In the genomic region with DNA sequence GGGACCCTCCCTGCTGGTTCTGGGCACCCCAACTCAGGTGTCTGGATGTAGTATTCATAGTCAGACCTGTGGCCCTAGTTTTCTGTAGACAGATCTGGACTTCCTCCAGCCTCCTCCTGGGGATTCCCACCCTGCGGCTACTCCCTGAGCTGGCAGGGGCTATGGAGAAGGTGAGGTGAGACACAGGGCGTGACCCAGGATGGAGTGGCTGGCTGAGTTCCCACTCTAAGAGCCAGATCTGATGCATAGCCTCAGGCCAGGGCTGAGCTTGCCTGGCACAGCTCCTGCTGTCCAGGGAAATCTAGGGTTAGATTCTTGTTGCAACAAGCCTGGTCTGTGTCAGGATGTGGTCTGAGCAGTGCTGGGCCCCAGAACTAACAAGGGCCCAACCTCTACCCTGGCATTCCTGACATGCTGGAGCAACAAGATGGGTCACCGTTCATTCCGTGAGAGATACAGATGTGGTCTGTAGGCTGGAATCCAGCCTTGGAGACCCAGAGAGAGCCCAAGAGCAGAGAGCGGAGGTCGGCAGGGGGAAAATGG, we compare ENCODE assay signal across 17 mouse cellular contexts. TPM values are rescaled to one million over a fixed set of nuclear protein-coding genes. Genes with fewer than 3 reads are reported as not detected.
DNase-seq lines count a peak whose midpoint lies in the region; ATAC-seq and TF ChIP-seq lines count a peak whose summit lies in the region.
"Had no signal": no experiment of that assay in that cellular context is flagged by ENCODE, and none has a peak within 500 bp of the region (broad histone marks: within the 10 kb centered on the region; RNA-seq: fewer than 3 reads in every experiment).

No protein-coding gene starts in this region.

- no peaks in the 10 kb centered on the region for H3K9me3 ChIP-seq in intestine, postnatal 0 days (ENCODE audit: control insufficient read depth)
- H3K9me3 ChIP-seq: heart, embryonic 13.5 days; limb, embryonic 15.5 days; midbrain, embryonic 15.5 days had no signal

- H3K4me3 ChIP-seq in layer of hippocampus, adult 2 months: no peak overlapping the region
- no peak overlapping the region for H3K4me3 ChIP-seq in C2C12 (ENCODE audit: insufficient read depth, poor library complexity, severe bottlenecking)
- no peak overlapping the region for H3K4me3 ChIP-seq in intestine, postnatal 0 days (ENCODE audit: low read depth, low read length)
- H3K4me3 ChIP-seq: heart, embryonic 13.5 days; left cerebral cortex, adult 2 months; limb, embryonic 15.5 days; midbrain, embryonic 15.5 days had no signal

- no peak for TF ChIP-seq CTCF in layer of hippocampus, adult 2 months (conservative IDR thresholded peaks at IDR 0.05)
- no peak for TF ChIP-seq CTCF in C2C12 (IDR thresholded peaks at IDR 0.05; ENCODE audit: control insufficient read depth, insufficient read depth, insufficient read length)
- no peak for TF ChIP-seq CTCF in intestine, postnatal 0 days (IDR thresholded peaks at IDR 0.05; ENCODE audit: low read depth)

- WGBS in intestine, postnatal 0 days: 91% methylated on average over 6 of the region's 6 CpGs

- H3K27ac ChIP-seq in layer of hippocampus, adult 2 months: peak overlapping the region; percentile 85
- no peak overlapping the region for H3K27ac ChIP-seq in intestine, postnatal 0 days (ENCODE audit: low read depth, low read length)
- H3K27ac ChIP-seq: heart, embryonic 13.5 days; left cerebral cortex, adult 2 months; limb, embryonic 15.5 days; midbrain, embryonic 15.5 days had no signal

- no peak overlapping the region for H3K4me2 ChIP-seq in intestine, postnatal 0 days (replicated peaks; ENCODE audit: low read depth)
- H3K4me2 ChIP-seq: heart, embryonic 13.5 days; limb, embryonic 15.5 days; lung, embryonic 14.5 days; midbrain, embryonic 15.5 days had no signal

- no peaks in the 10 kb centered on the region for H3K4me1 ChIP-seq in intestine, postnatal 0 days (replicated peaks; ENCODE audit: control insufficient read depth, insufficient read depth, low read length)

- H3K79me3 ChIP-seq in C2C12 (ENCODE audit: low read depth): peaks cover 1% of the 10 kb centered on the region

- H3K36me3 ChIP-seq in C2C12 (ENCODE audit: control insufficient read depth, insufficient read depth): no peaks in the 10 kb centered on the region
- no peaks in the 10 kb centered on the region for H3K36me3 ChIP-seq in intestine, postnatal 0 days (ENCODE audit: control insufficient read depth, insufficient read depth)
- H3K36me3 ChIP-seq: heart, embryonic 13.5 days; limb, embryonic 15.5 days; midbrain, embryonic 15.5 days had no signal

- no peaks in the 10 kb centered on the region for H3K79me2 ChIP-seq in C2C12 (ENCODE audit: control insufficient read depth, insufficient read depth)

- no peak for DNase-seq in layer of hippocampus, adult 2 months (ENCODE audit: low spot score in 2 of 2)
- no peak for DNase-seq in layer of hippocampus, adult 9-11 months
- DNase-seq in Muller cell, postnatal 12 days (ENCODE audit: inconsistent ontology term): peak; percentile 54
- peak; percentile 66 for DNase-seq in lung, postnatal 36 days
- no peak for DNase-seq in cerebellum, adult 11 months
- DNase-seq: cerebellum, adult 11-12 months; gastrocnemius, postnatal 10 days; lung, embryonic 14.5 days; thymus, postnatal 25 days had no signal

- H3ac ChIP-seq in C2C12 (ENCODE audit: control insufficient read depth, insufficient read length, low read depth): no peak overlapping the region

- no peaks in the 10 kb centered on the region for H3K27me3 ChIP-seq in C2C12 (ENCODE audit: control insufficient read depth, insufficient read depth, insufficient read length)
- no peaks in the 10 kb centered on the region for H3K27me3 ChIP-seq in intestine, postnatal 0 days (replicated peaks; ENCODE audit: control insufficient read depth, insufficient read depth, low read length)
- H3K27me3 ChIP-seq: heart, embryonic 13.5 days; limb, embryonic 15.5 days; midbrain, embryonic 15.5 days had no signal

- H3K9ac ChIP-seq in intestine, postnatal 0 days (ENCODE audit: low read depth, low read length): no peak overlapping the region
- H3K9ac ChIP-seq: heart, embryonic 13.5 days; limb, embryonic 15.5 days; lung, embryonic 14.5 days; midbrain, embryonic 15.5 days had no signal

- ATAC-seq in intestine, postnatal 0 days: no peak
- ATAC-seq: forebrain, embryonic 14.5 days; hindbrain, embryonic 16.5 days; midbrain, embryonic 15.5 days had no signal

TF ChIP-seq in C2C12, 6 proteins besides CTCF, POLR2A, EP300 and RAD21:
- TF ChIP-seq MAX (IDR thresholded peaks at IDR 0.05): peak; percentile 34
- no peak for TF ChIP-seq MYOD1 (IDR thresholded peaks at IDR 0.05; ENCODE audit: control insufficient read depth, insufficient read length, low read depth)
- no peak for TF ChIP-seq FOSL1 (IDR thresholded peaks at IDR 0.05; ENCODE audit: insufficient read depth, low read length, poor library complexity, severe bottlenecking)
- peak; percentile 59 for TF ChIP-seq CEBPB (IDR thresholded peaks at IDR 0.05; ENCODE audit: low read depth)
- no peak for TF ChIP-seq MYOG (IDR thresholded peaks at IDR 0.05; ENCODE audit: control insufficient read depth, extremely low read depth, insufficient read length)
- TF ChIP-seq USF1 (IDR thresholded peaks at IDR 0.05; ENCODE audit: low read depth): no peak

RNA-seq across cellular contexts. Expression of a gene that starts 7.0 kb away (rescaled TPM):
- total RNA-seq in layer of hippocampus, adult 2 months (2021): 100 to 1,000 TPM; 150 to 156 TPM
- polyA plus RNA-seq in C2C12 (2012; fragmentation: generic; extraction: Trizol): 29.3 TPM
- polyA plus RNA-seq in intestine, postnatal 0 days (2015; fragmentation: Nextera tagmentation; extraction: Ambion mirVana): 23.9 and 25.1 TPM in 2 replicates

RNA-seq across cellular contexts. Expression of a gene that starts 43.8 kb away (rescaled TPM):
- 10 to 100 TPM; 52.0 to 55.7 TPM for total RNA-seq in layer of hippocampus, adult 2 months (2021)
- 51.1 TPM for polyA plus RNA-seq in C2C12 (2012; fragmentation: generic; extraction: Trizol)
- 60.9 and 66.5 TPM in 2 replicates for polyA plus RNA-seq in intestine, postnatal 0 days (2015; fragmentation: Nextera tagmentation; extraction: Ambion mirVana)

Comparison
In these comparisons a context has a peak if more than half of its experiments do, and no peak if none do; other contexts are left out.
1. DNase-seq: peak in Muller cell, postnatal 12 days (single experiment) and lung, postnatal 36 days (single experiment); none in layer of hippocampus, adult 2 months (0 of 2), layer of hippocampus, adult 9-11 months (single experiment) and cerebellum, adult 11 months (single experiment).